Mouse (Mus musculus) embryonic stem cell, embryonic (primary cell): ENCODE data around the gene Rin2.

Source experiments
- CTCF ChIA-PET, 4 experiments: fragments of 300-600 bp in 2 of 4; fragments of 350-600 bp in 2 of 4; sonication (Branson Sonifier 250); formaldehyde crosslinking; loops; one replicate each; lab custom pipeline; 2022; ENCODE audit warnings: inconsistent platforms in 2 of 4; lab: Charles Lee
- POLR2A ChIA-PET, 4 experiments: fragments of 300-600 bp in 2 of 4; fragments of 350-600 bp in 2 of 4; sonication (Branson Sonifier 250); formaldehyde crosslinking; loops; one replicate each; lab custom pipeline; 2022; ENCODE audit warnings: antibody characterized with exemption in 4 of 4, inconsistent platforms in 1 of 4; lab: Charles Lee

The Rin2 gene

GRCm38 (mm10) chr2:145755864-145756822 is 81.1 kb downstream of the Rin2 start:
- POLR2A ChIA-PET: interaction anchor here in 1 of 4 experiments (0.5 to 0.9 kb wide), 2 partner anchors 30 to 1311 kb away, joined by 3 to 4 read pairs; no protein-coding TSS in a partner anchor
- CTCF ChIA-PET: no interaction called here

- POLR2A ChIA-PET: no interaction called here
- CTCF ChIA-PET: no interaction called here
These were observed 85.1 kb downstream of the Rin2 start for GRCm38 (mm10) chr2:145760121-145760520.

- ChIA-PET CTCF (no interaction called here), POLR2A (no interaction called here)
These were observed 86.4 kb downstream of the Rin2 start for GRCm38 (mm10) chr2:145761436-145761835.

GRCm38 (mm10) chr2:145769964-145770363 is 94.9 kb downstream of the Rin2 start:
- CTCF ChIA-PET: no interaction called here
- POLR2A ChIA-PET: no interaction called here

- ChIA-PET POLR2A (interaction anchor here in 1 of 4 experiments (1.1 kb wide), 1 partner anchor 17 kb away, joined by 4 read pairs; no protein-coding TSS in a partner anchor), CTCF (no interaction called here)
These were observed 95.9 kb downstream of the Rin2 start for GRCm38 (mm10) chr2:145770730-145771536.

GRCm38 (mm10) chr2:145783247-145783646 is 108.2 kb downstream of the Rin2 start:
- ChIA-PET POLR2A (interaction anchor here in 1 of 4 experiments (0.6 kb wide), 1 partner anchor 258 kb away, joined by 3 read pairs; no protein-coding TSS in a partner anchor), CTCF (interaction anchor here in 2 of 4 experiments (0.6 to 1.1 kb wide), 2 partner anchors 12 to 214 kb away, joined by 3 read pairs; no protein-coding TSS in a partner anchor)

GRCm38 (mm10) chr2:145784246-145784935 is 109.4 kb downstream of the Rin2 start:
- POLR2A ChIA-PET: interaction anchor here in 2 of 4 experiments (0.6 to 0.7 kb wide), 3 partner anchors 16 to 389 kb away, joined by 3 to 6 read pairs (median 3); no protein-coding TSS in a partner anchor
- CTCF ChIA-PET: interaction anchor here in 2 of 4 experiments (0.7 to 1.1 kb wide), 3 partner anchors 10 to 431 kb away, joined by 3 to 5 read pairs (median 3); no protein-coding TSS in a partner anchor

- POLR2A ChIA-PET: interaction anchor here in 2 of 4 experiments (0.6 to 1.4 kb wide), 2 partner anchors 10 to 16 kb away, joined by 3 read pairs; no protein-coding TSS in a partner anchor
- CTCF ChIA-PET: interaction anchor here (1.1 to 2.2 kb wide), 5 partner anchors 9 to 430 kb away, joined by 4 to 6 read pairs (median 5); no protein-coding TSS in a partner anchor
These were observed 109.9 kb downstream of the Rin2 start for GRCm38 (mm10) chr2:145784964-145785363.

- POLR2A ChIA-PET: interaction anchor here in 3 of 4 experiments (0.7 to 1.4 kb wide), 4 partner anchors 11 to 114 kb away, joined by 3 read pairs; no protein-coding TSS in a partner anchor
These were observed 111.0 kb downstream of the Rin2 start for GRCm38 (mm10) chr2:145785758-145786617.

GRCm38 (mm10) chr2:145786618-145786932 is 111.6 kb downstream of the Rin2 start:
- POLR2A ChIA-PET: interaction anchor here in 3 of 4 experiments (0.6 to 1.4 kb wide), 3 partner anchors 11 to 117 kb away, joined by 3 to 5 read pairs (median 3); no protein-coding TSS in a partner anchor

More at GRCm38 (mm10) chr2:145785758-145786617, 111.0 kb downstream of the Rin2 start:
- CTCF ChIA-PET: interaction anchor here (0.5 to 2.2 kb wide), 8 partner anchors 8 to 1493 kb away, joined by 3 to 6 read pairs (median 4); no protein-coding TSS in a partner anchor

GRCm38 (mm10) chr2:145787486-145787885 is 112.5 kb downstream of the Rin2 start:
- POLR2A ChIA-PET: interaction anchor here in 1 of 4 experiments (1.0 to 1.1 kb wide), 2 partner anchors 9 to 16 kb away, joined by 3 to 4 read pairs; no protein-coding TSS in a partner anchor
- CTCF ChIA-PET: interaction anchor here in 1 of 4 experiments (0.8 kb wide), 1 partner anchor 10 kb away, joined by 6 read pairs; no protein-coding TSS in a partner anchor

More at GRCm38 (mm10) chr2:145786618-145786932, 111.6 kb downstream of the Rin2 start:
- CTCF ChIA-PET: interaction anchor here in 3 of 4 experiments (1.0 to 2.2 kb wide), 2 partner anchors 8 kb away, joined by 4 to 6 read pairs (median 4); no protein-coding TSS in a partner anchor

GRCm38 (mm10) chr2:145788562-145789346 is 113.7 kb downstream of the Rin2 start:
- CTCF ChIA-PET: interaction anchor here in 1 of 4 experiments (0.6 to 0.8 kb wide), 2 partner anchors 16 to 1837 kb away, joined by 3 read pairs; no protein-coding TSS in a partner anchor
- POLR2A ChIA-PET: interaction anchor here in 1 of 4 experiments (1.0 to 1.1 kb wide), 2 partner anchors 8 to 17 kb away, joined by 3 to 4 read pairs; no protein-coding TSS in a partner anchor

GRCm38 (mm10) chr2:145793702-145794101 is 118.7 kb downstream of the Rin2 start:
- ChIA-PET POLR2A (no interaction called here), CTCF (interaction anchor here in 2 of 4 experiments (0.7 to 1.2 kb wide), 2 partner anchors 8 to 19 kb away, joined by 3 to 6 read pairs; no protein-coding TSS in a partner anchor)

GRCm38 (mm10) chr2:145794318-145794954 is 119.4 kb downstream of the Rin2 start:
- ChIA-PET POLR2A (no interaction called here), CTCF (interaction anchor here (0.5 to 1.7 kb wide), 21 partner anchors 9 to 620 kb away, joined by 3 to 6 read pairs (median 3); no protein-coding TSS in a partner anchor)

GRCm38 (mm10) chr2:145797851-145798250 is 122.8 kb downstream of the Rin2 start:
- POLR2A ChIA-PET: no interaction called here

More at GRCm38 (mm10) chr2:145797851-145798250, 122.8 kb downstream of the Rin2 start:
- CTCF ChIA-PET: interaction anchor here in 1 of 4 experiments (1.8 kb wide), 1 partner anchor 13 kb away, joined by 8 read pairs; no protein-coding TSS in a partner anchor
